Mouse (Mus musculus) CD4-positive helper T cell, adult 2 months (primary cell): Measurements from ENCODE around the gene Dtx4.

Experiments used
- DNase-seq: peaks from one replicate; pipeline ENCODE4 v3.0.0-alpha.2; 2012; ENCODE audit warnings: low read depth, missing footprints, low spot score

Gene Dtx4

DNA sequence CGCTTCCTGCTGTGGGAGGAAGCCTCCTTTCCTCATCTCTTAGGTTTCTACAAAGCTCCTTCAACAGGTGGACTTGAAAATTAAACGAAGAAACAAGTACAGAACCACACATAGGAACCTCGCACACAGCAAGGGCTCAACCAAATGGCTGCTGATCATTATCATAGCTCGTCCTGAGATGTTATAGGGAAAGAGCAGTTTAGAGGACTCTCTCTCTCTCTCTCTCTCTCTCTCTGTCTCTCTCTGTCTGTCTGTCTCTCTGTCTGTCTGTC is 7.1 kb downstream of the Dtx4 start:
- no peak for DNase-seq

GRCm38 (mm10) chr19:12493453-12494186 is 7.6 kb downstream of the Dtx4 start:
- no peak for DNase-seq

DNA sequence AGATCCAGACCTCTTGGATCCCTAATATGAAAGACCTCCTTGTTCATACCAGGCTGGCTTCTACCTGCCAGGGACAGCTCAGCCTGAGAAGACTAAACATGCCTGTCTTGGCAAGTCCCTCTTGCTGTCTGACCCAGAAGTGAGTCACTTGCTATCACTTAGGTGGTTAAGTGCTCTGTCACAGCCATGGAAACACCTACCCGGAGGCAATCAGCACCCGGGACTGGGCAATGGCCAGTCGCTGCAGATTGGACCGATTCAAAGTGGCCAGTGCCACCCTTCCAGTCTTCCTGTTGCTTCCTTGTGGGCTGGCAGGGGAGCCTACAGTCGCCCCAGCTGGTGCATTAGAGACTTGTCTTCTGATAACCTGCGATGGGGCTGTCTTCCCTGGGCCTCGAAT is 9.6 kb downstream of the Dtx4 start:
- DNase-seq: no peak

- DNase-seq: no peak
Measured at GRCm38 (mm10) chr19:12489675-12490570, 11.3 kb downstream of the Dtx4 start.

GRCm38 (mm10) chr19:12488969-12489674 is 12.1 kb downstream of the Dtx4 start:
- DNase-seq: no peak

DNA sequence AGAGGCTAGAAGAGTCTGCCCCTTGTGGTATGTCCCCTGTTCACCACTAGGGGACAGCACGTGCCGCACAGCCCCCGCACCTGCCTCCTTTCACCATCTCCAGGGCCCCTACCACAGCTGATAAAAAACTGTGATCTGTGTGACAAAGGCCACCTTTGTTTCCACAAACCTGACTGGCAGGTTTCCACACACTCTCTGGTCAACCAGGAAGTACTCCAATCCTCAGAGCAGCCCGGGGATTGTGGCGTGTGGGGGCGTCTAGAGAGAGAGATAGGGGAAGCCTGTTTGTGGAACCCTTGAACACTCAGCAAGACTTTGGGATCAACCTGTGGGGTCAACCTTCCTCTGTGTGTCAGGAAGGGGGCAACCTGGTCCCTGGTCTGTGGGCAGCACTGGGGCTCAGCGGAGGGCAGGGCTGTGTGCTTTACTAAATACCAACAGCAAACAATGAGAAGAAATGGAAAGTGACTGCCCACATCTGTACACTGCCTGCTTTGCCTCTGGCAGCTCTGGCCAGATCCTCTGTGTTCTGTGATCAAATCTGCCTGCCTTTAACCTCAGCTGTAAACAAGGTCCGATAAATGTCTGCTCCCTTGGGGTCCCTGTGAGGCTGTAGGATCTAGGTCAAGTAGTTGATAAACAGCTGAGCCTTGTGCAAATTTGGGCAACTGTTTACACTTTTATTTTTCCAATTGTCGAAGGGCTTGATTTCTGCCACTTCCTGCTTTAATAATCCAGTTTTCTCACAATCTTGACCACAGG is 12.9 kb downstream of the Dtx4 start:
- peak; percentile 58 for DNase-seq

DNA sequence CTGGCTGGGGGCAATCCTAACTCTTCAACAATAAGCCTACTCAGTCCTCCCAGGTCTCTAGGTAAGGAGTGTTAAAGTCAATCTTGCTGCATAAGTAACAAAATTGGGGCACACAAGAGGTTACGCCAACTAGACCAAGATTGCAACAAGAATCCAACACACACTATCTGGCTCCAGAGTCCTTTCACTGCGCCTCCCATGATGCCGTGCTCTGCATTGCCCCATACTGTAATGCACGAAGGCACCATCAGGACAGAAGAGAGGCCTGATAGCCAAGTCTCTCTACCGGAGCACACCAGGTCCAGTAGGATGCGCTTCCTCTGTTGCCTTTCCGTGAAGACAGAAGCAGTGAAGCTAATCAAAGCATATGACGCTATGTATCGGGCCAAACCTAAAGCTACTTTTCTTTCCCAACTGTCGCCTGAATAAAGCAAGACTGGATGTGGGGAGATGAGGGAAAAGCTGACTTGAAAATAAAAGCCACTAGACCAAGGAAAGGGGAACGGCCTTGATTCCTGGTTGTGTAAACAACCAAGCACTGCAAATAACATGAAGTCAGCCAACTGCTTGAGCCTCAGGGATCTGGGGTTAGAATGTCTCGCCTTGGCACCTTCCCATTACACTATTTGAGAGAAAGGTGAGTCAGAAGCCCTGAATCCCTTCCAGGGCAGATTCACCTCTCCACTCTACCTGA is 13.6 kb downstream of the Dtx4 start:
- no peak for DNase-seq

DNA sequence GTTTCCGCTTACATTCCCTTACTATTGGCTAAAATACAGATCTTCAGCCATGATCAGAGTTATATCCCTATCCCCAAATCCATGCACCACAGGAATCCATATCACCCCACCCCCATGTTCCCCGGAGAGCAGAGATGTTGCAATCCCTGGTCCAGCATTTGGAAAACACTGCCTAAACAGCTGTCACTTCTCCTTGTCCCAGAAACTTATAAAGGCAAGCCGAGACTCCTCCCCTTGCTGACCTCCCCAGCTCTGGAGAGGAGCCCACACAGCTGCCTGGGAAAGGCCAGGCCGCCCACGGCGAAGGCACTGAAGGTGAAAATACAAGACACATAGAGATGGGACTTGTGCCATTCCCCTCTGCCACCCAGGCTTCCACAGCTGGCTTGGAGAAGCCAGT is 14.4 kb downstream of the Dtx4 start:
- no peak for DNase-seq

DNA sequence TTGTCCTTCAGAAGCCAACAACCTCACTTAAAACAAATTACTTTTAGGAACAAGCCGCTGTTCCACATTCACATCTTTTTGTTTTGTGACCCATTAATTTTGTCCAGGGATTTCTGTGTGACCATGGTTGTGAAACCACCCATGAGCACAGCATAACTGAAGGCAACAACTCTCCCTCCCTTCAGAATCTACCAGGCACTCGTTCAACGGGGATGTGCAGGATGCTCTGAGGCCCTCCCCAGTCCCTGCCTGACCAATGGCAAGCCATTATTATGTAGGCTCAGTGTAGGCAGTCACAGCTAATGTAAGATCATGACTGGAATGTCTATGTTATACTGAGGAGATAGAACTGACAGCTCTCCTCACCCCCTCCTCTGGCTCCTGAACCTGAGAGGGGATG is 15.6 kb downstream of the Dtx4 start:
- no peak for DNase-seq

- DNase-seq: no peak
Measured at GRCm38 (mm10) chr19:12485223-12485622, 16.0 kb downstream of the Dtx4 start.

GRCm38 (mm10) chr19:12484210-12484609 is 17.0 kb downstream of the Dtx4 start:
- no peak for DNase-seq

DNA sequence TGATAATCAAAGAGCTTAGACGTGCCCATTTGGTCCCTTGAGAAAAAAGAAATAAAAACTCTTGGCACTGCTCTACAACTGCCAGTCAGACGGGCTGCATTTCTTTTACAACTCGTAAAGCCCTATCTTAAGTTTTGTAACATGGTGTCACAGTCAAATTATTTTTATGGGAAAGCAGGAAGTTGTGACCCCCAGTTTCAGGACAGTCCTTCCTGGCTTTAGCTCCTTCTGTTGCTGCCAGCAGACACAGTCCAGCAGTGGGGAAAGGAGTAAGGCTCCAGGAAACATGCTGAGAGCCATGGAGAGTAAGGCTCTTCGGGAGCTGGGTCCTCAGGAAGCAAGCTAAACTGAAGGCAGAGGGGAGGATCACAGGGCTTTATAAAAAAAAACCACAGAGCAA is 17.5 kb downstream of the Dtx4 start:
- DNase-seq: no peak

DNA sequence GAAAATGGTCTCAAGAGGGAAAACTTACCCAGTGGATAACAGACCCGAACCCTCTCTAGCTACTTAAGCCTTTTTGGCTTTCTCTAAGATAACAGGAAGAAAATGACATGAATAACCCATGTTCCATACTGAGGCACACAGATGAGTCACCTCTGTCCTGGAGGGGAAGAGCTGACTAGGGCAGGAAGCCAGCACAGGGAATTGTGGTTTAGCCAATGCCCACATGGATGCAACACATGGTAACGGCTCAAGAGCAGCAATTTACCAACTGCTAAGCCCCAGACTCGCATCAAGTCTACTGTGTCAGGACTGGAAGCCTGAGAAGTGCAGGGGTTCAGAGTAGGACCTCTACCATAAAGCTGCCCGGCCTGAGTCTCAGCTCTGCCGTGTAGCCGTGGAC is 22.9 kb downstream of the Dtx4 start:
- DNase-seq: no peak

DNA sequence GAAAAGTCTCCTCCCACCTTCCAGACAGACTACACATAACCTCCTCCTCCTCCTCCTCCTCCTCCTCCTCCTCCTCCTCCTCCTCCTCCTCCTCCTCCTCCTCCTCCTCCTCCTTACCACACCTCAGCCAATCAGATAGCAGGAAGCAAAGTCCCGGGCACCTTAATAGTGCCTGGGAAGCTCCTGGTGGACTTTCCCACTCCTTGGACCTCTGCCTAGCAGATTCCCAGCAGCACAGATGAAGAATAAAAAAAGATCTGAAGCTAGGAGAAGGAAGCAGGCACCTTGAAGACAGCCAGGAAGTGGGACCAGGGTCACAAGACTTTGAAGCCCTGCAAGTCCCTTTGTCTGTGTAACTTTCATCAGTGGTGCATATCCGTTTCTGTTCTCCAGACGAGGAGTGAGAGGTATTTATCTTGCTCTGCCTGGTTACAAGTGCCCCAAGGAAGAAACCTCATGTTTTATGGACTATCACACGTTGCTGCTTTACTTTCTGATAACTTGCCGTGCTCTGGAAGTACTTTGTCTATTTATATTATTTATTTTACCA is 24.5 kb downstream of the Dtx4 start:
- peak; percentile 73 for DNase-seq

DNA sequence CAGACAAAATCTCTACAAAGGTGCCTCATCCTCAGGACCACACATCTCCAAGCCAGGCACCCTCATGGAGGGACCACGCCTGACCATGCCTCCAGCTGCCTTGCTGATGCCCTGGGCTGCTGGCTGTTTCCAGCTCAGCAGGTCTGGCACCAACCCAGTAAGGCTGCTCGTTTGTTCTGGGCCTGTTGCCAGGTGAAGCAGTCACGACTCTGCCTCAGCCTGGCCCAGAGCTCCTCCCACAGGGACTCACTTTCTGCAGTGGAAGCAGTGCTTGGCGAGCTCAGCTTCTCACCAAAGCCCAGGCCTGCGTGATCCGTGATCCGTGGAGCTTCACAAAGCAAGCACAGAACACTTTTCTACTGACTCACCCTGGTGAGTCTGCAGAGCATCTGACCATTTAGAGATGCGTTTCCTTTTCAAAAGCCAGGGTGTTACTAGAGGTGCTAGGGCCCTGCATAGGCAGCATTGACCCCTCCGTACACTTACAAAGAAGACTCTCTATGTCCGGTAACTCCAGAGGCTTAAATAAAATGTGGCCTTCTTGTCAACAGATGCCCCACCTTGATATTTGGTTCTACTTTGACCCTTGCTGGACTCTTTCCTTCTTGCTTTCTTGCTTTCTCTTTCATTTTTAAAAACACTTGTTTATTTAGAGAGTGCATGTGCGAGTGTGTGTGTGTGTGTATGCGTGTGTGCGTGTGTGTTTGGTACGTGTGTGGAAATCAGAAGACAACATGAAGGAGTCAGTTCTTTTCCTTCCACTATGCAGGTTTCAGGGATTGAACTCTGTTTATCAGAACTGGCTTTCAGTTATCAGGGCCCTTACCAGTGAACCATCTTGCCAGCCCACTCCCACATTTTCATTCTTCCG is 25.6 kb downstream of the Dtx4 start:
- DNase-seq: peak; percentile 85

DNA sequence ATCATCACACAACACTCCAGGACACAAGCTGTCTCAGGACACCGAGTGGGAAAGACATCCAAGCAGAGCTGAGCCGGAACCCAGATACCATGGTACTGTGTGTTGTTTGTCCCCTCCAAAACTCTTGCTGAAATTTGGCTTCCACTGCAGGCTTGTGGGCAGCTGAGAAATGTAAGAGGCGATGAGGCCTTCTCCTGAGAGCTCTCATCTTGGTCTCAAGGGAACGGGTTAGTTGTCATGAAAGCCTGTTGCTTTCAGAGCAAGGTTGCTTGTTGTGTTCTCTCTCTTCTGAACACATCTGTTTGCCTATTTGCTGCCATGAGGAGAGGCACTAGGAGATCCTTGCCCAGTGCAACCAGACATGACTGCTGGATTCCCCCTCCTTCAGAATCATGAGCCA is 27.3 kb downstream of the Dtx4 start:
- no peak for DNase-seq

GRCm38 (mm10) chr19:12473201-12473641 is 28.0 kb downstream of the Dtx4 start:
- DNase-seq: peak; percentile 67

DNA sequence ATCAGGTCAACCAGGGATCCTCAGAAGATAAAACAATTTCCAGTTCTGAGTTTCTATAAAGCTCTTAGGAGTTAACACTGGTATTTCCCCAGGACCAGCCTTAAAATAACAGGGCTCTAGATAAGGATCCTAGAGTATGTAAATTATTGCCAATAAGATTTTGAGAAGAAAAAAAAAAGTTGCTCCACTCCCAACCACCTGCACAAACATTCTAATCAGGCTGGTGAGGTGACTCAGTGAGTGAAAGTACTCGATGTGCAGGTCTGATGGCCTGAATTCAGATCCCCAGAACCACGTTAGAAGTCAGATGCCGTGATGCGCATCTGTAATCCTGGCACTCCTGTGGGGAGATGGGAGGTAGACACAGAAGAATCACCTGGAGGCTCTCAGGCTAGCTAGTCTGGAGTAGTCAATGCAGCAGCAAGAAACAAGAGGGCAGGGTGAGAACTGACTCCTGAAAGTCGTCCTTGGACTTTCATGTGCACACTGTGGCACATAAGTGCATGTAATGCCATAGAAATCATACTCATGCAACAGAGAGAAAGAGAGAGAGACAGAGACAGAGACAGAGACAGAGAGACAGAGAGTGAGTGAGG is 28.8 kb downstream of the Dtx4 start:
- peak; percentile 19 for DNase-seq

- peak; percentile 68 for DNase-seq
Measured at GRCm38 (mm10) chr19:12471866-12472265, 29.4 kb downstream of the Dtx4 start.
